Comparison of ENCODE assay signal across 8 mouse cellular contexts in genomic region chr14:59626711-59627110, GRCm38 (mm10). TPM values are rescaled to one million over a fixed set of nuclear protein-coding genes. Genes with fewer than 3 reads are reported as not detected.
A peak's percentile ranks its signal among the peaks of the same experiment; 100 is the strongest.
DNase-seq lines count a peak whose midpoint lies in the region; ATAC-seq lines count a peak whose summit lies in the region.

No protein-coding gene starts in this region.

- H3K27ac ChIP-seq in neural tube, embryonic 11.5 days (ENCODE audit: low read depth, low read length) = no peak overlapping the region
- peak overlapping the region; percentile 77; the same call in 1 of the 2 replicates for H3K27ac ChIP-seq in hindbrain, embryonic 13.5 days
- no peak overlapping the region for H3K27ac ChIP-seq in liver, embryonic 11.5 days (ENCODE audit: low read depth, low read length)
- no peak overlapping the region for H3K27ac ChIP-seq in stomach, embryonic 14.5 days (ENCODE audit: low read length)

- H3K4me3 ChIP-seq in neural tube, embryonic 11.5 days (ENCODE audit: low read depth, low read length) = peak overlapping the region; percentile 66
- peak overlapping the region; percentile 60 for H3K4me3 ChIP-seq in hindbrain, embryonic 13.5 days
- peak overlapping the region; percentile 59 for H3K4me3 ChIP-seq in liver, embryonic 11.5 days (ENCODE audit: low read depth, low read length)
- peak overlapping the region; percentile 63 for H3K4me3 ChIP-seq in stomach, embryonic 14.5 days (ENCODE audit: low read depth, low read length)

- H3K36me3 ChIP-seq in neural tube, embryonic 11.5 days (ENCODE audit: control insufficient read depth, insufficient read depth, low read length) = no peaks in the 10 kb centered on the region
- H3K36me3 ChIP-seq in hindbrain, embryonic 13.5 days = no peaks in the 10 kb centered on the region
- H3K36me3 ChIP-seq in liver, embryonic 11.5 days (ENCODE audit: control insufficient read depth, insufficient read depth, low read length) = no peaks in the 10 kb centered on the region
- no peaks in the 10 kb centered on the region; the same call in 1 of the 2 replicates for H3K36me3 ChIP-seq in stomach, embryonic 14.5 days (ENCODE audit: control insufficient read depth, insufficient read depth, low read length)

- H3K9me3 ChIP-seq in neural tube, embryonic 11.5 days (ENCODE audit: control insufficient read depth, low read length) = no peaks in the 10 kb centered on the region
- H3K9me3 ChIP-seq in hindbrain, embryonic 13.5 days = no peaks in the 10 kb centered on the region
- no peaks in the 10 kb centered on the region for H3K9me3 ChIP-seq in liver, embryonic 11.5 days (ENCODE audit: control insufficient read depth, low read length)
- no peaks in the 10 kb centered on the region for H3K9me3 ChIP-seq in stomach, embryonic 14.5 days (ENCODE audit: control insufficient read depth, low read depth, low read length)

- peaks cover 8% of the 10 kb centered on the region; the same call in 1 of the 2 replicates for H3K27me3 ChIP-seq in neural tube, embryonic 11.5 days (ENCODE audit: control insufficient read depth, insufficient read depth, low read length)
- peaks cover 53% of the 10 kb centered on the region for H3K27me3 ChIP-seq in hindbrain, embryonic 13.5 days
- H3K27me3 ChIP-seq in liver, embryonic 11.5 days (replicated peaks; ENCODE audit: control insufficient read depth, insufficient read depth, low read length) = peaks cover 33% of the 10 kb centered on the region
- H3K27me3 ChIP-seq in stomach, embryonic 14.5 days (ENCODE audit: control insufficient read depth, insufficient read depth, low read length) = no peaks in the 10 kb centered on the region

- H3K4me1 ChIP-seq in neural tube, embryonic 11.5 days (ENCODE audit: control insufficient read depth, insufficient read depth, low read length) = peaks cover 7% of the 10 kb centered on the region; the same call in 1 of the 2 replicates
- H3K4me1 ChIP-seq in hindbrain, embryonic 13.5 days (replicated peaks) = peaks cover 30% of the 10 kb centered on the region
- H3K4me1 ChIP-seq in liver, embryonic 11.5 days (replicated peaks; ENCODE audit: control insufficient read depth, insufficient read depth, low read length) = 0 out of 2 replicates have a peak, but pooled peaks cover 3% of the 10 kb centered on the region
- H3K4me1 ChIP-seq in stomach, embryonic 14.5 days (ENCODE audit: control insufficient read depth, insufficient read depth, low read length) = peaks cover 9% of the 10 kb centered on the region; the same call in 1 of the 2 replicates

- no peak for ATAC-seq in neural tube, embryonic 11.5 days (ENCODE audit: insufficient read depth, low FRiP score, low TSS enrichment)
- no peak for ATAC-seq in hindbrain, embryonic 13.5 days (ENCODE audit: low FRiP score)
- no peak for ATAC-seq in liver, embryonic 11.5 days (replicated peaks; ENCODE audit: low FRiP score)
- no peak for ATAC-seq in stomach, embryonic 14.5 days (ENCODE audit: insufficient number of reproducible peaks, insufficient read depth, low FRiP score, low read depth)
- ATAC-seq in monocyte, adult 5-6 weeks (replicated peaks; ENCODE audit: insufficient number of reproducible peaks, low FRiP score, low TSS enrichment, poor library complexity, severe bottlenecking) = no peak

- H3K9ac ChIP-seq in neural tube, embryonic 11.5 days (ENCODE audit: low read length) = peak overlapping the region; percentile 64
- H3K9ac ChIP-seq in hindbrain, embryonic 13.5 days = peak overlapping the region; percentile 72; the same call in 1 of the 2 replicates
- no peak overlapping the region for H3K9ac ChIP-seq in liver, embryonic 11.5 days (ENCODE audit: low read depth, low read length)
- peak overlapping the region; percentile 57; the same call in 1 of the 2 replicates for H3K9ac ChIP-seq in stomach, embryonic 14.5 days (replicated peaks; ENCODE audit: low read depth, low read length)

- no peak for DNase-seq in neural tube, embryonic 11.5 days (ENCODE audit: low spot score)
- DNase-seq in neural tube, embryonic 10.5 days (ENCODE audit: extremely low spot score, low spot score) = no peak
- DNase-seq in liver, embryonic 11.5 days (ENCODE audit: low spot score) = no peak
- DNase-seq in spleen, adult 18-20 months = no peak
- no peak for DNase-seq in cerebellum, adult 11 months

- peak overlapping the region; percentile 73 for H3K4me2 ChIP-seq in neural tube, embryonic 11.5 days (ENCODE audit: low read depth)
- H3K4me2 ChIP-seq in hindbrain, embryonic 13.5 days = peak overlapping the region; percentile 78
- H3K4me2 ChIP-seq in liver, embryonic 11.5 days = peak overlapping the region; percentile 76
- peak overlapping the region; percentile 88 for H3K4me2 ChIP-seq in stomach, embryonic 14.5 days (replicated peaks; ENCODE audit: low read depth, low read length)

- WGBS in neural tube, embryonic 11.5 days = 29% methylated on average over 8 of the region's 8 CpGs
- 39% methylated on average over 8 of the region's 8 CpGs for WGBS in hindbrain, embryonic 13.5 days
- 43% methylated on average over 8 of the region's 8 CpGs for WGBS in liver, embryonic 11.5 days
- 23% methylated on average over 8 of the region's 8 CpGs for WGBS in stomach, embryonic 14.5 days

RNA-seq across cellular contexts. Expression of gene Shisa2, which starts 1.6 kb away (rescaled TPM):
- polyA plus RNA-seq in neural tube, embryonic 11.5 days (2014; fragmentation: Nextera tagmentation; extraction: Ambion mirVana) = 28.9 and 33.1 TPM in 2 replicates
- polyA plus RNA-seq in hindbrain, embryonic 13.5 days (2015; fragmentation: Nextera tagmentation; extraction: Ambion mirVana) = 4.0 and 4.3 TPM in 2 replicates
- 5.2 and 5.4 TPM in 2 replicates for polyA plus RNA-seq in liver, embryonic 11.5 days (2014; fragmentation: Nextera tagmentation; extraction: Ambion mirVana)
- 8.3 and 10.4 TPM in 2 replicates for polyA plus RNA-seq in stomach, embryonic 14.5 days (2014; fragmentation: Nextera tagmentation; extraction: Ambion mirVana)
- not detected in 3 replicates for total RNA-seq in monocyte, adult 5-6 weeks (2017)

RNA-seq across cellular contexts. Expression of gene Cdadc1, which starts 29.0 kb away (rescaled TPM):
- 28.7 and 35.4 TPM in 2 replicates for polyA plus RNA-seq in neural tube, embryonic 11.5 days (2014; fragmentation: Nextera tagmentation; extraction: Ambion mirVana)
- polyA plus RNA-seq in hindbrain, embryonic 13.5 days (2015; fragmentation: Nextera tagmentation; extraction: Ambion mirVana) = 36.3 and 37.8 TPM in 2 replicates
- 25.8 and 30.0 TPM in 2 replicates for polyA plus RNA-seq in liver, embryonic 11.5 days (2014; fragmentation: Nextera tagmentation; extraction: Ambion mirVana)
- 41.7 and 42.7 TPM in 2 replicates for polyA plus RNA-seq in stomach, embryonic 14.5 days (2014; fragmentation: Nextera tagmentation; extraction: Ambion mirVana)
- total RNA-seq in monocyte, adult 5-6 weeks (2017) = 23.8 to 26.5 TPM (median 25.9 TPM) in 3 replicates
